Mouse (Mus musculus) left cerebral cortex, postnatal 10 days (tissue): ENCODE data around the gene Pacs2. TPM values are rescaled to one million over a fixed set of nuclear protein-coding genes. Genes with fewer than 3 reads are reported as not detected.

Source experiments
- DNase-seq, 2 experiments: peaks; one replicate each; pipeline ENCODE4 v3.0.0; 2021 to 2022; ENCODE audit warnings: low spot score in 2 of 2, mixed read lengths in 1 of 2; ENCODE audit errors: extremely low spot score in 1 of 2
- intact Hi-C: fragments of 180-260 bp; cut with DNase I; formaldehyde crosslinking; loops from one replicate; pipeline ENCODE4 v1.15.1; 2025
- total RNA-seq, 2 experiments: library from RNA; stranded (reverse); gene quantifications; 2 replicates each; pipeline ENCODE4 v1.2.3; 2021

The Pacs2 gene
- total RNA-seq, 2 experiments from 2014 or later, result 126 to 128 TPM

- intact Hi-C loops, result loop anchor here (5.0 kb wide), 1 partner anchor 42 kb away; no protein-coding TSS in a partner anchor
- peak in 1 of 2 experiments; percentile 73 for DNase-seq
Measured at GRCm38 (mm10) chr12:113004993-113005392, 9.3 kb upstream of the Pacs2 start.

- intact Hi-C loops, result no loop called here
- DNase-seq, result peak in 1 of 2 experiments; percentile 54
Measured at GRCm38 (mm10) chr12:113011702-113012360, 2.5 kb upstream of the Pacs2 start.

- intact Hi-C loops, result no loop called here
- DNase-seq, result no peak
Measured at GRCm38 (mm10) chr12:113012443-113012842, 1.9 kb upstream of the Pacs2 start.

- intact Hi-C loops, result no loop called here
- peak; percentile 56 for DNase-seq
Measured at GRCm38 (mm10) chr12:113013021-113013491, 1.3 kb upstream of the Pacs2 start.

GRCm38 (mm10) chr12:113014561-113015556 lies 551 bp downstream of the Pacs2 start:
- peak in 1 of 2 experiments; percentile 60 for DNase-seq
- intact Hi-C loops, result loop anchor here (5.0 kb wide), 1 partner anchor 57 kb away; the partner anchor contains the start of gene Tex22

GRCm38 (mm10) chr12:113015956-113016355 lies 1.6 kb downstream of the Pacs2 start:
- DNase-seq, result no peak
- intact Hi-C loops, result loop anchor here (5.0 kb wide), 1 partner anchor 56 kb away; the partner anchor contains the start of gene Tex22

GRCm38 (mm10) chr12:113016976-113017375 lies 2.7 kb downstream of the Pacs2 start:
- DNase-seq, result peak in 1 of 2 experiments; percentile 57
- intact Hi-C loops, result loop anchor here (5.0 kb wide), 1 partner anchor 55 kb away; the partner anchor contains the start of gene Tex22

GRCm38 (mm10) chr12:113017429-113017984 lies 3.2 kb downstream of the Pacs2 start:
- intact Hi-C loops, result loop anchor here (5.0 kb wide), 1 partner anchor 55 kb away; the partner anchor contains the start of gene Tex22
- DNase-seq, result no peak

- intact Hi-C loops, result loop anchor here (5.0 kb wide), 1 partner anchor 54 kb away; the partner anchor contains the start of gene Tex22
- DNase-seq, result no peak
Measured at GRCm38 (mm10) chr12:113018763-113019162, 4.5 kb downstream of the Pacs2 start.

- no peak for DNase-seq
- intact Hi-C loops, result no loop called here
Measured at GRCm38 (mm10) chr12:113021488-113021887, 7.2 kb downstream of the Pacs2 start.

- intact Hi-C loops, result no loop called here
- no peak for DNase-seq
Measured at GRCm38 (mm10) chr12:113023082-113023481, 8.8 kb downstream of the Pacs2 start.

- intact Hi-C loops, result no loop called here
Measured at GRCm38 (mm10) chr12:113026557-113026956, 12.2 kb downstream of the Pacs2 start.

GRCm38 (mm10) chr12:113027495-113027894 lies 13.2 kb downstream of the Pacs2 start:
- no peak for DNase-seq
- intact Hi-C loops, result no loop called here

More at GRCm38 (mm10) chr12:113026557-113026956, 12.2 kb downstream of the Pacs2 start:
- DNase-seq, result no peak

GRCm38 (mm10) chr12:113028067-113028466 lies 13.8 kb downstream of the Pacs2 start:
- no peak for DNase-seq
- intact Hi-C loops, result no loop called here

GRCm38 (mm10) chr12:113028898-113029297 lies 14.6 kb downstream of the Pacs2 start:
- intact Hi-C loops, result no loop called here
- DNase-seq, result no peak

GRCm38 (mm10) chr12:113030046-113030445 lies 15.7 kb downstream of the Pacs2 start:
- no peak for DNase-seq
- intact Hi-C loops, result no loop called here

GRCm38 (mm10) chr12:113030993-113031392 lies 16.7 kb downstream of the Pacs2 start:
- no peak for DNase-seq
- intact Hi-C loops, result no loop called here

GRCm38 (mm10) chr12:113031441-113031840 lies 17.1 kb downstream of the Pacs2 start:
- intact Hi-C loops, result no loop called here
- no peak for DNase-seq
